Mouse (Mus musculus) lung, postnatal 0 days (tissue): ENCODE measurements around the gene Golgb1. TPM values are rescaled to one million over a fixed set of nuclear protein-coding genes. Genes with fewer than 3 reads are reported as not detected.

Source experiments
- ATAC-seq: fragments of 200-750 bp; cut with Nextera tagmentation; 2 replicates; pipeline ENCODE4 v1.8.0; 2017; ENCODE audit warnings: moderate library complexity
- DNase-seq: peaks from one replicate; pipeline ENCODE4 v3.0.0-alpha.2; 2016; ENCODE audit warnings: low spot score
- H3K27ac ChIP-seq: fragments of 300-500 bp; sonication (generic); 2 replicates; pipeline ENCODE4 v1.5.1; 2014; ENCODE audit warnings: antibody characterized with exemption, mild to moderate bottlenecking, low read length, mixed read lengths
- H3K27me3 ChIP-seq: fragments of 300-500 bp; sonication (generic); replicated peaks from 2 replicates; pipeline ENCODE4 v1.6.1; 2014; ENCODE audit warnings: low read length, mixed read lengths; ENCODE audit not compliant: insufficient read depth
- H3K36me3 ChIP-seq: fragments of 300-500 bp; sonication (generic); 2 replicates; pipeline ENCODE4 v1.6.1; 2014; ENCODE audit warnings: low read length, mixed read lengths; ENCODE audit not compliant: insufficient read depth
- H3K4me1 ChIP-seq: fragments of 300-500 bp; sonication (generic); 2 replicates; pipeline ENCODE4 v1.6.1; 2014; ENCODE audit warnings: antibody characterized with exemption, low read depth, low read length, mixed read lengths; ENCODE audit not compliant: insufficient read depth
- H3K4me2 ChIP-seq: fragments of 300-500 bp; sonication (generic); replicated peaks from 2 replicates; pipeline ENCODE4 v1.6.1; 2014; ENCODE audit warnings: low read depth, mild to moderate bottlenecking, low read length, moderate library complexity, mixed read lengths
- H3K4me3 ChIP-seq: fragments of 300-500 bp; sonication (generic); 2 replicates; pipeline ENCODE4 v1.5.1; 2014; ENCODE audit warnings: low read depth, low read length
- H3K9ac ChIP-seq: fragments of 300-500 bp; sonication (generic); replicated peaks from 2 replicates; pipeline ENCODE4 v1.6.1; 2014; ENCODE audit warnings: low read depth, mild to moderate bottlenecking
- H3K9me3 ChIP-seq: fragments of 300-500 bp; sonication (generic); 2 replicates; pipeline ENCODE4 v1.6.1; 2016; ENCODE audit warnings: low read length, mixed read lengths
- CTCF ChIP-seq: IDR thresholded peaks from 2 replicates; pipeline ENCODE4 v1.5.1; 2016; ENCODE audit warnings: antibody characterized with exemption, mild to moderate bottlenecking
- EP300 ChIP-seq: IDR thresholded peaks from 2 replicates; pipeline ENCODE4 v1.6.1; 2016; ENCODE audit warnings: antibody characterized with exemption, mild to moderate bottlenecking, control low read depth
- WGBS: fragments of 180-500 bp; shearing (Covaris S2); extraction: QIAGEN DNeasy Blood & Tissue Kit; methylation state at CpG from one replicate; pipeline ENCODE4 v1.1.7; 2014; 5-methylcytosine and 5-hydroxymethylcytosine counted together
- polyA plus RNA-seq: library from polyadenylated mRNA; unstranded; fragments of >200 nt; fragmentation: Nextera tagmentation; extraction: Ambion mirVana; gene quantifications from 2 replicates; pipeline ENCODE4 v1.2.1, GENCODE M21; 2015

The Golgb1 gene
- polyA plus RNA-seq, 1 experiment from 2014 or later: 114 TPM

GRCm38 (mm10) chr16:36934841-36935620 is 60.1 kb downstream of the Golgb1 start, which contains the start of gene Hcls1:
TSS of gene Hcls1 (plus strand) at chr16:36934983.
- no peaks in the 10 kb centered on the region; the same call in 1 of the 2 replicates for H3K36me3 ChIP-seq
- TF ChIP-seq EP300 (no peak), CTCF (no peak)

DNA sequence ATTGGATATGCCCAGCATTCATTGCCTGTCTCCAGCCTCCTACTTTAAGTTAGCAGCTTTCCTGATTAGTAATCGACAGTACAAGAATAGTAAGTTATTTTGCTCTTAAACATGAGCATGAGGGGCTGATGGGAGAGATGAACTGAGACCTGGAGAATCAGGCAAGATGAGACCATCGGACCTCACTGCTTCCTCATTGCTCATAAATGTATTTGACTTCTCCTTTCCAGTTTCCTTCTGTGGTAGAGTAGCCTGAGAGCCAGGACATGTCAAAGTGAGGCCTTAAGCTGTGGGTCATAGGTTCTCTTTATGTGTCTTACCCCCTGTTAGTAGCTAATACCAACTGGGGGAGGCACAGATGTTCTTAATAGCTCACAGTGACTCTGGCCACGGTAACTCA is 60.9 kb downstream of the Golgb1 start:
- no peak for ATAC-seq
- H3K9ac ChIP-seq: no peak overlapping the region
- DNase-seq: peak; percentile 25
- H3K4me1 ChIP-seq: no peaks in the 10 kb centered on the region; the same call in 1 of the 2 replicates
- H3K36me3 ChIP-seq: no peaks in the 10 kb centered on the region; the same call in 1 of the 2 replicates
- H3K9me3 ChIP-seq: no peaks in the 10 kb centered on the region
- TF ChIP-seq CTCF (no peak), EP300 (no peak)
- H3K4me3 ChIP-seq: no peak overlapping the region
- H3K4me2 ChIP-seq: 0 out of 2 replicates have a peak overlapping the region, but pooled peaks have one; percentile 14
- no peak overlapping the region for H3K27ac ChIP-seq
- no peaks in the 10 kb centered on the region for H3K27me3 ChIP-seq
- WGBS: 73% methylated on average over 3 of the region's 3 CpGs

More at GRCm38 (mm10) chr16:36934841-36935620, 60.1 kb downstream of the Golgb1 start, which contains the start of gene Hcls1:
- Histone ChIP-seq H3K27me3 (no peaks in the 10 kb centered on the region), H3K9me3 (no peaks in the 10 kb centered on the region), H3K27ac (peak within 1 kb of the TSS; percentile 64), H3K4me1 (no peaks in the 10 kb centered on the region; the same call in 1 of the 2 replicates), H3K9ac (no peak within 1 kb of the TSS), H3K4me3 (peak within 1 kb of the TSS; percentile 12; the same call in 1 of the 2 replicates), H3K4me2 (0 out of 2 replicates have a peak within 1 kb of the TSS, but pooled peaks have one; percentile 14)
- DNase-seq: peak; percentile 49
- 45% methylated on average over 7 of the region's 7 CpGs for WGBS
- peak; percentile 47 for ATAC-seq

DNA sequence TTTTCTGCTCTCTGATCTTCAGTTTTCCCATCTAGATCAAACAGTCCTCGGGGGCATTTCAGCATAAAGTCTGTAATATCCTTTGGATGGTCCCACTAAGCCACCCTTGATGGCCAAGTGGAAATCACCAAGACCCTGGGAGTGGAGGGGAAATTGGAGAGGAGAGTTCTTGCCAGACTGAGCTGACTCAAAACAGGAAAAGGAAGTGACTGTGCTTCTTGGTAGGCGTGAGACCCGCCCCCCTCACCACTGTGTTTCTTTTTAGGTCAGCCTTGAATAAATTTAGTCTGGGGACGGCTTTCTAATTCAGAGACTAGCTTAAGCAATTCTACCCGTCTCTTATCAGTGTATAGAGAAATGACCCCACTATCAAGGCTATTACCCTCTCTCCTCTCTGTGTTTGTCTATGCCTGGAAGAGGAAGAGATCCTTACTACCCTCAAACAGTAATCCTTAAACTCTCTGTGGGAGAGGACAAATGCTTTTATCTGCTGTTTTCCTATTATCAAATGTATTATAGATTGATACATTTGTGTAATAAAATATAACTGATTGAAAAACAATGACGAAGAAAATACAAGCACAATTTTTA is 66.3 kb downstream of the Golgb1 start:
- Histone ChIP-seq H3K36me3 (no peaks in the 10 kb centered on the region), H3K27me3 (no peaks in the 10 kb centered on the region), H3K9ac (no peak overlapping the region), H3K27ac (no peak overlapping the region), H3K4me3 (no peak overlapping the region), H3K4me1 (no peaks in the 10 kb centered on the region), H3K4me2 (no peak overlapping the region), H3K9me3 (no peaks in the 10 kb centered on the region)
- DNase-seq: peak; percentile 46
- ATAC-seq: peak; percentile 37; the same call in 1 of the 2 replicates
- TF ChIP-seq EP300 (no peak), CTCF (no peak)
- WGBS: 57% methylated on average over 6 of the region's 6 CpGs

DNA sequence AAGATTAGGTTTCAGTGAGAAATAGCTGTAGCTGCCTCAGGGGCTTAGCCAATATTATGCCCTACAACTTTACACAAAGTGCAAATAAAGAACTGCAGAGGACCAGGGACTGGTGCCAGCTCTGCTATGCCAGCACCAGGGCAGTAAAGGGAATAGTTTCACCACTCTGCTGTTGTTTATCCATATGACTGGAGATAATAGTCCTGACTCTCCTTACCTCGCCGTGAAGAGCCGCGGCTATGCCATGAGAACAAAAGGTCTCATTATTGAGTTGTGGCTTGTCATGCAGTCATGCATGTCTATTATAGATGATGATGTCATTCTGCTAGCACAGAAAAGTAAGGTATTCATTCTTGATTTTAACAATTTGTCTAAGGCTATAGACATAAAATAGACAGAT is 67.0 kb downstream of the Golgb1 start:
- WGBS: 68% methylated on average over 4 of the region's 4 CpGs
- Histone ChIP-seq H3K9me3 (no peaks in the 10 kb centered on the region), H3K4me3 (no peak overlapping the region), H3K36me3 (no peaks in the 10 kb centered on the region), H3K9ac (no peak overlapping the region), H3K4me1 (no peaks in the 10 kb centered on the region), H3K4me2 (no peak overlapping the region), H3K27me3 (no peaks in the 10 kb centered on the region), H3K27ac (no peak overlapping the region)
- no peak for TF ChIP-seq EP300
- TF ChIP-seq CTCF: no peak
- DNase-seq (no peak), ATAC-seq (no peak)

GRCm38 (mm10) chr16:36943591-36943990 is 68.7 kb downstream of the Golgb1 start:
- DNase-seq: no peak
- no peak for TF ChIP-seq CTCF
- TF ChIP-seq EP300: no peak
- 87% methylated on average over 3 of the region's 3 CpGs for WGBS

GRCm38 (mm10) chr16:36944895-36945424 is 70.0 kb downstream of the Golgb1 start:
- Histone ChIP-seq H3K9me3 (no peaks in the 10 kb centered on the region), H3K27ac (no peak overlapping the region), H3K36me3 (no peaks in the 10 kb centered on the region), H3K4me1 (no peaks in the 10 kb centered on the region), H3K9ac (no peak overlapping the region), H3K27me3 (no peaks in the 10 kb centered on the region), H3K4me3 (no peak overlapping the region), H3K4me2 (no peak overlapping the region)
- WGBS: 69% methylated on average over 12 of the region's 12 CpGs
- DNase-seq (no peak), ATAC-seq (no peak)
- TF ChIP-seq CTCF (no peak), EP300 (no peak)

More at GRCm38 (mm10) chr16:36943591-36943990, 68.7 kb downstream of the Golgb1 start:
- Histone ChIP-seq H3K4me2 (no peak overlapping the region), H3K4me3 (no peak overlapping the region), H3K9me3 (no peaks in the 10 kb centered on the region), H3K27ac (no peak overlapping the region), H3K27me3 (no peaks in the 10 kb centered on the region), H3K36me3 (no peaks in the 10 kb centered on the region), H3K4me1 (no peaks in the 10 kb centered on the region), H3K9ac (no peak overlapping the region)
- no peak for ATAC-seq
